Comparison of ENCODE assay signal across 21 mouse cellular contexts in the genomic region with DNA sequence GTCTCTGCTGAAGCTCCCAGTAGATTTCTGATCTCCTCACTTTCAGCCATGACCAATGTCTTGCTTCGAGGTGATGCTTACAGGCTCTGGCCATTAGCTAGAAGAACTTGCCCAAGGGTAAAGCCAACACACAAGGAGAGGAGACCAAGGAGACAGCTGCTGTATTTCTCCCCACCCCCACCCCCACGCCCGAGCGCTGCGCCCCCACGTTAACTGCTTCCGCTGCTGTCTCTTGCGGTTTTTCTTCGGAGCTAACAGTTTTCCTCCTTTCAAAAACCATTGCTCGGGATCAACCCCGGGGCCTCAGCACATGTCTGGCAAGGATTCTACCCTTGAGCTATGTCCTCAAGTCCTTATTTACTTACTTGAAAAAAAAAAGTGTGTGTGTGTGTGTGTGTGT. TPM values are rescaled to one million over a fixed set of nuclear protein-coding genes. Genes with fewer than 3 reads are reported as not detected.
DNase-seq lines count a peak whose midpoint lies in the region; ATAC-seq and TF ChIP-seq lines count a peak whose summit lies in the region.
"Had no signal": no experiment of that assay in that cellular context is flagged by ENCODE, and none has a peak within 500 bp of the region (broad histone marks: within the 10 kb centered on the region; RNA-seq: fewer than 3 reads in every experiment).

No protein-coding gene starts in this region.

- TF ChIP-seq POLR2A in myocyte (IDR thresholded peaks at IDR 0.05; ENCODE audit: insufficient read length, low read depth): no peak

- no peaks in the 10 kb centered on the region for H3K79me2 ChIP-seq in myocyte (ENCODE audit: control insufficient read depth, insufficient read depth)

- peak overlapping the region; percentile 17; the same call in 1 of the 2 replicates for H3K4me2 ChIP-seq in liver, embryonic 12.5 days
- no peak overlapping the region for H3K4me2 ChIP-seq in liver, embryonic 11.5 days
- peak overlapping the region; percentile 24 for H3K4me2 ChIP-seq in myocyte (ENCODE audit: low read depth)
- H3K4me2 ChIP-seq: embryonic facial prominence, embryonic 12.5 days; forebrain, embryonic 12.5 days; hindbrain, embryonic 15.5 days had no signal

- peaks cover 4% of the 10 kb centered on the region; the same call in 1 of the 2 replicates for H3K4me1 ChIP-seq in liver, embryonic 12.5 days
- no peaks in the 10 kb centered on the region for H3K4me1 ChIP-seq in liver, embryonic 11.5 days (replicated peaks; ENCODE audit: control insufficient read depth, insufficient read depth, low read length)
- H3K4me1 ChIP-seq: embryonic facial prominence, embryonic 12.5 days; forebrain, embryonic 12.5 days; heart, embryonic 10.5 days; hindbrain, embryonic 15.5 days had no signal

- 46% methylated on average over 11 of the region's 11 CpGs for WGBS in liver, embryonic 12.5 days (ENCODE audit: insufficient replicate concordance)
- WGBS in liver, embryonic 11.5 days: 68% methylated on average over 11 of the region's 11 CpGs

- H3ac ChIP-seq in myocyte (ENCODE audit: control insufficient read depth, insufficient read length): no peak overlapping the region

- H3K9me3 ChIP-seq in liver, embryonic 12.5 days (replicated peaks): no peaks in the 10 kb centered on the region
- no peaks in the 10 kb centered on the region for H3K9me3 ChIP-seq in liver, embryonic 11.5 days (ENCODE audit: control insufficient read depth, low read length)
- H3K9me3 ChIP-seq: embryonic facial prominence, embryonic 12.5 days; forebrain, embryonic 12.5 days; heart, embryonic 10.5 days; hindbrain, embryonic 15.5 days had no signal

- no peaks in the 10 kb centered on the region for H3K36me3 ChIP-seq in liver, embryonic 12.5 days
- H3K36me3 ChIP-seq in liver, embryonic 11.5 days (ENCODE audit: control insufficient read depth, insufficient read depth, low read length): no peaks in the 10 kb centered on the region
- H3K36me3 ChIP-seq in myocyte (ENCODE audit: control insufficient read depth, insufficient read depth): no peaks in the 10 kb centered on the region
- H3K36me3 ChIP-seq: embryonic facial prominence, embryonic 12.5 days; forebrain, embryonic 12.5 days; heart, embryonic 10.5 days; hindbrain, embryonic 15.5 days had no signal

- H3K9ac ChIP-seq in liver, embryonic 12.5 days: no peak overlapping the region
- no peak overlapping the region for H3K9ac ChIP-seq in liver, embryonic 11.5 days (ENCODE audit: low read depth, low read length)
- H3K9ac ChIP-seq: embryonic facial prominence, embryonic 12.5 days; forebrain, embryonic 12.5 days; hindbrain, embryonic 15.5 days had no signal

- peak; percentile 32 for DNase-seq in CD4-positive, CD25-positive, alpha-beta regulatory T cell, adult 2 months (ENCODE audit: low read depth, low spot score)
- DNase-seq in liver, embryonic 11.5 days (ENCODE audit: low spot score): no peak
- peak; percentile 13 for DNase-seq in thymus, postnatal 14 days
- no peak for DNase-seq in thymus, adult 18-20 months
- DNase-seq: adrenal gland, adult 8-10 months; adrenal gland, postnatal 36 days; B cell, adult 2 months; cerebellum, adult 11 months; cerebellum, adult 9-10 months; cerebellum, postnatal 25 days; gastrocnemius, postnatal 10 days; heart, adult 18-20 months; heart, postnatal 10 days had no signal

- no peak overlapping the region for H3K27ac ChIP-seq in liver, embryonic 12.5 days
- H3K27ac ChIP-seq in liver, embryonic 11.5 days (ENCODE audit: low read depth, low read length): no peak overlapping the region
- H3K27ac ChIP-seq: embryonic facial prominence, embryonic 12.5 days; forebrain, embryonic 12.5 days; heart, embryonic 10.5 days; hindbrain, embryonic 15.5 days had no signal

- ATAC-seq in CD4-positive, CD25-positive, alpha-beta regulatory T cell, adult 4 months: no peak
- no peak for ATAC-seq in liver, embryonic 12.5 days
- ATAC-seq in liver, embryonic 11.5 days (replicated peaks; ENCODE audit: low FRiP score): no peak
- no peak for ATAC-seq in erythroid progenitor cell, adult 5-6 weeks (replicated peaks; ENCODE audit: low FRiP score, poor library complexity, severe bottlenecking)

- H3K27me3 ChIP-seq in liver, embryonic 12.5 days (replicated peaks): no peaks in the 10 kb centered on the region
- no peaks in the 10 kb centered on the region for H3K27me3 ChIP-seq in liver, embryonic 11.5 days (replicated peaks; ENCODE audit: control insufficient read depth, insufficient read depth, low read length)
- H3K27me3 ChIP-seq in myocyte (ENCODE audit: control insufficient read depth, insufficient read depth, insufficient read length): no peaks in the 10 kb centered on the region
- H3K27me3 ChIP-seq: embryonic facial prominence, embryonic 12.5 days; forebrain, embryonic 12.5 days; hindbrain, embryonic 15.5 days had no signal

- no peak overlapping the region for H3K4me3 ChIP-seq in liver, embryonic 12.5 days
- H3K4me3 ChIP-seq in liver, embryonic 11.5 days (ENCODE audit: low read depth, low read length): no peak overlapping the region
- no peak overlapping the region for H3K4me3 ChIP-seq in myocyte
- H3K4me3 ChIP-seq: embryonic facial prominence, embryonic 12.5 days; forebrain, embryonic 12.5 days; heart, embryonic 10.5 days; hindbrain, embryonic 15.5 days had no signal

TF ChIP-seq in myocyte, 11 proteins besides CTCF, POLR2A, EP300 and RAD21:
- TF ChIP-seq REST (IDR thresholded peaks at IDR 0.05; ENCODE audit: insufficient read depth, insufficient read length): no peak
- TF ChIP-seq MAX (IDR thresholded peaks at IDR 0.05; ENCODE audit: low read depth): no peak
- TF ChIP-seq MYOD1 (IDR thresholded peaks at IDR 0.05; ENCODE audit: control insufficient read depth in 1 of 3, insufficient read length in 2 of 3, low read depth in 2 of 3): peak in 1 of 3 experiments; percentile 6
- no peak for TF ChIP-seq E2F4 (IDR thresholded peaks at IDR 0.05; ENCODE audit: insufficient read depth)
- TF ChIP-seq USF1 (IDR thresholded peaks at IDR 0.05; ENCODE audit: low read depth): no peak
- no peak for TF ChIP-seq MYOG (IDR thresholded peaks at IDR 0.05; ENCODE audit: control insufficient read depth in 1 of 3, insufficient read depth in 1 of 3, insufficient read length in 2 of 3, low read depth in 2 of 3)
- no peak for TF ChIP-seq POLR2AphosphoS2 (IDR thresholded peaks at IDR 0.05; ENCODE audit: insufficient read length, low read depth)
- no peak for TF ChIP-seq CEBPB (IDR thresholded peaks at IDR 0.05; ENCODE audit: insufficient read depth, poor library complexity, severe bottlenecking)
- no peak for TF ChIP-seq TCF3 (IDR thresholded peaks at IDR 0.05; ENCODE audit: insufficient read length, low read depth)

RNA-seq across cellular contexts. Expression of gene Gas2l3, which starts 19.1 kb away (rescaled TPM):
- 1 to 10 TPM; 1.5 to 3.3 TPM for polyA plus RNA-seq in CD4-positive, CD25-positive, alpha-beta regulatory T cell, adult 4 months (2017; shearing (Covaris generic))
- 6.7 and 8.0 TPM in 2 replicates for polyA plus RNA-seq in liver, embryonic 12.5 days (2016; fragmentation: Nextera tagmentation; extraction: Ambion mirVana)
- 7.6 and 9.1 TPM in 2 replicates for polyA plus RNA-seq in liver, embryonic 11.5 days (2014; fragmentation: Nextera tagmentation; extraction: Ambion mirVana)
- 2.6 TPM for polyA plus RNA-seq in myocyte (2012; fragmentation: generic; extraction: Trizol)
- total RNA-seq in erythroid progenitor cell, adult 5-6 weeks (2015; ENCODE audit: low replicate concordance): 51.2 and 53.2 TPM in 2 replicates
- total RNA-seq in erythroid progenitor cell, adult 5-6 weeks (2017; ENCODE audit: low replicate concordance): 63.8 and 110 TPM in 2 replicates

Comparison
In these comparisons a context has a peak if more than half of its experiments do, and no peak if none do; other contexts are left out.
1. DNase-seq: peak in CD4-positive, CD25-positive, alpha-beta regulatory T cell, adult 2 months (single experiment) and thymus, postnatal 14 days (single experiment); none in liver, embryonic 11.5 days (single experiment) and thymus, adult 18-20 months (0 of 2).